Mouse (Mus musculus) limb, embryonic 14.5 days (tissue): Measurements from ENCODE around the gene Zfp664. TPM values are rescaled to one million over a fixed set of nuclear protein-coding genes. Genes with fewer than 3 reads are reported as not detected.

Source experiments
- ATAC-seq: fragments of 200-750 bp; cut with Nextera tagmentation; 2 replicates; pipeline ENCODE4 v1.8.0; 2017; ENCODE audit warnings: low read depth, moderate number of reproducible peaks, moderate TSS enrichment; ENCODE audit not compliant: low FRiP score
- DNase-seq: peaks from one replicate; pipeline ENCODE4 v3.0.0-alpha.2; 2015; ENCODE audit warnings: low spot score
- H3K27ac ChIP-seq: fragments of 300-500 bp; sonication (generic); replicated peaks from 2 replicates; pipeline ENCODE4 v1.5.1; 2014; ENCODE audit warnings: low read depth, mild to moderate bottlenecking, low read length, moderate library complexity, mixed read lengths
- H3K27me3 ChIP-seq: fragments of 300-500 bp; sonication (generic); 2 replicates; pipeline ENCODE4 v1.6.1; 2014; ENCODE audit warnings: low read length, mixed read lengths; ENCODE audit not compliant: control insufficient read depth, insufficient read depth
- H3K36me3 ChIP-seq: fragments of 300-500 bp; sonication (generic); 2 replicates; pipeline ENCODE4 v1.6.1; 2014; ENCODE audit warnings: mild to moderate bottlenecking, low read length, moderate library complexity, mixed read lengths; ENCODE audit not compliant: control insufficient read depth, insufficient read depth
- H3K4me1 ChIP-seq: fragments of 300-500 bp; sonication (generic); 2 replicates; pipeline ENCODE4 v1.6.1; 2014; ENCODE audit warnings: antibody characterized with exemption, low read length, mixed read lengths; ENCODE audit not compliant: control insufficient read depth, insufficient read depth
- H3K4me2 ChIP-seq: fragments of 300-500 bp; sonication (generic); replicated peaks from 2 replicates; pipeline ENCODE4 v1.6.1; 2014; ENCODE audit warnings: low read depth, mild to moderate bottlenecking, low read length, moderate library complexity; ENCODE audit not compliant: severe bottlenecking
- H3K4me3 ChIP-seq: fragments of 300-500 bp; sonication (generic); replicated peaks from 2 replicates; pipeline ENCODE4 v1.5.1; 2014; ENCODE audit warnings: low read length
- H3K9ac ChIP-seq: fragments of 300-500 bp; sonication (generic); 2 replicates; pipeline ENCODE4 v1.6.1; 2014; ENCODE audit warnings: mild to moderate bottlenecking, low read depth, low read length, moderate library complexity; ENCODE audit not compliant: severe bottlenecking
- H3K9me3 ChIP-seq: fragments of 300-500 bp; sonication (generic); 2 replicates; pipeline ENCODE4 v1.6.1; 2016; ENCODE audit warnings: low read length; ENCODE audit not compliant: control insufficient read depth
- POLR2A ChIP-seq: fragments of 200-500 bp; IDR thresholded peaks from 2 replicates; pipeline ENCODE4 v1.8.0; 2012; ENCODE audit warnings: inconsistent platforms, mild to moderate bottlenecking, moderate library complexity, borderline replicate concordance; ENCODE audit not compliant: insufficient read depth, insufficient read length; ENCODE audit errors: extremely low read depth
- WGBS: fragments of 180-500 bp; shearing (Covaris S2); extraction: QIAGEN DNeasy Blood & Tissue Kit; methylation state at CpG from one replicate; pipeline ENCODE4 v1.1.7; 2014; 5-methylcytosine and 5-hydroxymethylcytosine counted together
- polyA plus RNA-seq, 2 experiments: library from polyadenylated mRNA; depleted of rRNA in 1 of 2; stranded (reverse) in 1 of 2; unstranded in 1 of 2; fragments of >200 nt; fragmentation: Nextera tagmentation in 1 of 2; extraction: Ambion mirVana in 1 of 2; gene quantifications; 2 replicates each; pipeline versions ENCODE4 v1.2.1 to v1.2.3; 2012 to 2014

Gene Zfp664
- polyA plus RNA-seq, 2 experiments = 52.4 to 65.7 TPM

GRCm38 (mm10) chr5:124872033-124872432 lies 9.5 kb downstream of the Zfp664 start:
- no peak for DNase-seq
- H3K36me3 ChIP-seq = peaks cover 31% of the 10 kb centered on the region
- H3K4me3 ChIP-seq = no peak overlapping the region

GRCm38 (mm10) chr5:124873096-124873495 lies 10.6 kb downstream of the Zfp664 start:
- no peaks in the 10 kb centered on the region for H3K9me3 ChIP-seq
- WGBS = 88% methylated on average over 3 of the region's 3 CpGs
- no peak overlapping the region for H3K9ac ChIP-seq
- H3K27ac ChIP-seq = no peak overlapping the region
- peaks cover 31% of the 10 kb centered on the region for H3K36me3 ChIP-seq
- DNase-seq (no peak), ATAC-seq (no peak)
- no peak overlapping the region for H3K4me3 ChIP-seq
- no peak overlapping the region for H3K4me2 ChIP-seq
- TF ChIP-seq POLR2A = no peak
- no peaks in the 10 kb centered on the region for H3K27me3 ChIP-seq
- no peaks in the 10 kb centered on the region for H3K4me1 ChIP-seq

More at GRCm38 (mm10) chr5:124872033-124872432, 9.5 kb downstream of the Zfp664 start:
- no peaks in the 10 kb centered on the region for H3K4me1 ChIP-seq
- no peak overlapping the region for H3K9ac ChIP-seq
- no peak for ATAC-seq
- TF ChIP-seq POLR2A = no peak
- H3K4me2 ChIP-seq = no peak overlapping the region
- no peaks in the 10 kb centered on the region for H3K9me3 ChIP-seq
- no peak overlapping the region for H3K27ac ChIP-seq
- 67% methylated on average over 2 of the region's 2 CpGs for WGBS
- no peaks in the 10 kb centered on the region for H3K27me3 ChIP-seq

- H3K9ac ChIP-seq = no peak overlapping the region
- no peak overlapping the region for H3K4me2 ChIP-seq
- H3K27ac ChIP-seq = no peak overlapping the region
- TF ChIP-seq POLR2A = no peak
- H3K4me3 ChIP-seq = no peak overlapping the region
- no peaks in the 10 kb centered on the region for H3K27me3 ChIP-seq
- WGBS = 88% methylated on average over 6 of the region's 6 CpGs
- no peaks in the 10 kb centered on the region for H3K4me1 ChIP-seq
- H3K36me3 ChIP-seq = peaks cover 29% of the 10 kb centered on the region
- ATAC-seq = no peak
- no peaks in the 10 kb centered on the region for H3K9me3 ChIP-seq
- DNase-seq = no peak
Measured at GRCm38 (mm10) chr5:124873890-124874601, 11.6 kb downstream of the Zfp664 start.

- ATAC-seq (no peak), DNase-seq (no peak)
- H3K4me3 ChIP-seq = no peak overlapping the region
- H3K4me1 ChIP-seq = no peaks in the 10 kb centered on the region
- H3K27me3 ChIP-seq = no peaks in the 10 kb centered on the region
- H3K4me2 ChIP-seq = no peak overlapping the region
- no peaks in the 10 kb centered on the region for H3K9me3 ChIP-seq
- no peak overlapping the region for H3K9ac ChIP-seq
- no peak for TF ChIP-seq POLR2A
- H3K27ac ChIP-seq = no peak overlapping the region
- 82% methylated on average over 4 of the region's 4 CpGs for WGBS
- H3K36me3 ChIP-seq = peaks cover 38% of the 10 kb centered on the region
Measured at GRCm38 (mm10) chr5:124879251-124879650, 16.8 kb downstream of the Zfp664 start.

- peaks cover 39% of the 10 kb centered on the region for H3K36me3 ChIP-seq
Measured at GRCm38 (mm10) chr5:124879801-124880200, 17.3 kb downstream of the Zfp664 start.

GRCm38 (mm10) chr5:124883877-124884276 lies 21.4 kb downstream of the Zfp664 start:
- Histone ChIP-seq H3K4me1 (no peaks in the 10 kb centered on the region), H3K36me3 (peaks cover 64% of the 10 kb centered on the region), H3K27ac (no peak overlapping the region), H3K4me2 (no peak overlapping the region), H3K9ac (no peak overlapping the region), H3K4me3 (no peak overlapping the region), H3K27me3 (no peaks in the 10 kb centered on the region), H3K9me3 (no peaks in the 10 kb centered on the region)
- 55% methylated on average over 6 of the region's 6 CpGs for WGBS
- TF ChIP-seq POLR2A = no peak
- DNase-seq = no peak
- no peak for ATAC-seq

More at GRCm38 (mm10) chr5:124879801-124880200, 17.3 kb downstream of the Zfp664 start:
- DNase-seq (no peak), ATAC-seq (no peak)
- WGBS = 93% methylated on average over 6 of the region's 6 CpGs
- no peak overlapping the region for H3K9ac ChIP-seq
- H3K9me3 ChIP-seq = no peaks in the 10 kb centered on the region
- H3K4me2 ChIP-seq = no peak overlapping the region
- H3K4me3 ChIP-seq = no peak overlapping the region
- H3K4me1 ChIP-seq = no peaks in the 10 kb centered on the region
- H3K27me3 ChIP-seq = no peaks in the 10 kb centered on the region
- no peak for TF ChIP-seq POLR2A
- no peak overlapping the region for H3K27ac ChIP-seq
